Mouse (Mus musculus): ENCODE measurements at regions not wholly inside any gene's neighbourhood (a gene's known extent, or its start where the extent isn't known, plus 50 kb on each side); places are given as distances from the start of the nearest gene placed in this dataset.

DNA sequence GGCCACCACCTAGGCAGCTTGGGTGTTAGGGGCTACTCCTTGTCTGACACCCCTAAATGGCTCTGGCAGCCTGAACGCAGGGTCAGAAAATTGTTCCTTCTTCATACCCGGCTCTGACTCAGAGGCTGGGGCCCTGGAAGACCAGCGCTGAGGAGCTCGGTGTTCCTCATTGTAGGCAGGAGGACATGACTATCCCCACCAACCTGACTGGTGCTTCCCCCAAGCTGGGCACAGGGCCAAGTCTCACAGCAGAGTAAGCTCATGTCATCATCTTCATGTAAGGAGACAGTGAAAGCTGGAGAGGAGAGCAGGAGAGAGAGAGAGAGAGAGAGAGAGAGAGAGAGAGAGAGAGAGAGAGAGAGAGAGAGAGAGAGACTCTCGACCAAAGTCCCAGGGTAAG lies 201.4 kb downstream of the Cryba4 start:
- TF ChIP-seq POLR2A (IDR thresholded peaks at IDR 0.05; ENCODE audit: low read depth, low read length) (no peak), CTCF (IDR thresholded peaks at IDR 0.05; ENCODE audit: extremely low read depth, insufficient read length, insufficient replicate concordance, low read depth, low read length) (no peak)

Data from small intestine, adult 2 months (tissue).